Mouse (Mus musculus): ENCODE results near the gene Slc28a1. TPM values are rescaled to one million over a fixed set of nuclear protein-coding genes. Genes with fewer than 3 reads are reported as not detected.
A peak's percentile ranks its signal among the peaks of the same experiment; 100 is the strongest.

Gene Slc28a1
- polyA plus RNA-seq, 1 experiment from 2014 or later: not detected

DNA sequence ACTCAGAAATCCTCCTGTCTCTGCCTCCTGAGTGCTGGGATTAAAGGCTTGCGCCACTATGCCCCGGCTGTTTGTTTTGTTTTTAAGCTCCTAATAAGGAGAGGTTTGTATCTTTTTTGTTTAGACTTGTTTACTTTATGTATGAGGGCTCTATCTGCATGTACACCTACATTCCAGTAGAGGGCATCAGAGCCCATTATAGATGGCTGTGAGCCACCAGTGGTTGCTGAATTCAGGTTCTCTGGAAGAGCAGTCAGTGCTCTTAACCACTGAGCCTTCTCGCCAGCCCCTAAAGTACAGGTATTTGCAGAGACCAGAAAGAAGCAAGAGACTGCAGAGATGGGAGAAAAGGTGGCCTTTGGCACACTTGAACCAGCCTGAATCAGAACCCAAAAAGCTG is 52.5 kb downstream of the Slc28a1 start:
- Histone ChIP-seq H3K36me3 (ENCODE audit: control insufficient read depth, insufficient read depth, low read length) (no peaks in the 10 kb centered on the region), H3K27ac (ENCODE audit: low read length) (no peak overlapping the region), H3K9ac (ENCODE audit: low read depth, low read length) (no peak overlapping the region), H3K4me2 (ENCODE audit: low read length) (no peak overlapping the region), H3K27me3 (ENCODE audit: control insufficient read depth, insufficient read depth, low read depth, low read length) (no peaks in the 10 kb centered on the region), H3K4me3 (ENCODE audit: low read depth, low read length) (no peak overlapping the region), H3K9me3 (replicated peaks; ENCODE audit: control insufficient read depth, low read length, poor library complexity, severe bottlenecking) (no peaks in the 10 kb centered on the region), H3K4me1 (ENCODE audit: control insufficient read depth, insufficient read depth, low read length) (no peaks in the 10 kb centered on the region)
- 0 out of 2 replicates have a peak, but pooled peaks have one; percentile 48 for ATAC-seq
- WGBS: 38% methylated on average over 3 of the region's 3 CpGs

DNA sequence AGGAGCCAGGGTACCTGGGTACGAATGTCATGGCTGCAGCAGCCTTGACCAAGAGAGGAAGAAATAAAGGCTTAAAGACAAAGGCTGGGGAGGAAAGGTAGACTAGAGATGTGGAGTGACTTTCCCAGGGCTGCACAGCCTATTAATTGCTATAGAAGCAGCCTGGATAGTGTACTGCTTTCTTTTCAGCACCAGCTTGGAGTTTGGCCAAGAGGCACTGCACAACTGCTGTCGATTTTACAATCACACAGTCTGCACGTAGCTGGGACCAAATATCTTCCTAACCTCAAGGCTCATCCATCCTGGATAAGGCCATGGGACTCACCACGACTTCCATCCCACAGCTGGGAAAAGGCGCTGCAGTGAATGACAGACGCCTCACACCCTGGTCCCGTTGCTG is 54.8 kb downstream of the Slc28a1 start:
- Histone ChIP-seq H3K27ac (ENCODE audit: low read length) (no peak overlapping the region), H3K4me2 (ENCODE audit: low read length) (no peak overlapping the region), H3K4me3 (ENCODE audit: low read depth, low read length) (no peak overlapping the region), H3K27me3 (ENCODE audit: control insufficient read depth, insufficient read depth, low read depth, low read length) (no peaks in the 10 kb centered on the region), H3K9me3 (replicated peaks; ENCODE audit: control insufficient read depth, low read length, poor library complexity, severe bottlenecking) (peaks cover 6% of the 10 kb centered on the region; the same call in 1 of the 2 replicates), H3K4me1 (ENCODE audit: control insufficient read depth, insufficient read depth, low read length) (no peaks in the 10 kb centered on the region), H3K36me3 (ENCODE audit: control insufficient read depth, insufficient read depth, low read length) (no peaks in the 10 kb centered on the region), H3K9ac (ENCODE audit: low read depth, low read length) (no peak overlapping the region)
- 85% methylated on average over 7 of the region's 7 CpGs for WGBS
- no peak for ATAC-seq

GRCm38 (mm10) chr7:81173931-81174330 is 59.3 kb downstream of the Slc28a1 start:
- no peak for ATAC-seq
- H3K4me2 ChIP-seq (ENCODE audit: low read length): no peak overlapping the region
- H3K9me3 ChIP-seq (replicated peaks; ENCODE audit: control insufficient read depth, low read length, poor library complexity, severe bottlenecking): peaks cover 9% of the 10 kb centered on the region; the same call in 1 of the 2 replicates
- H3K36me3 ChIP-seq (ENCODE audit: control insufficient read depth, insufficient read depth, low read length): no peaks in the 10 kb centered on the region
- no peak overlapping the region for H3K9ac ChIP-seq (ENCODE audit: low read depth, low read length)
- WGBS: 100% methylated on average over 2 of the region's 2 CpGs
- no peak overlapping the region for H3K4me3 ChIP-seq (ENCODE audit: low read depth, low read length)
- no peaks in the 10 kb centered on the region for H3K27me3 ChIP-seq (ENCODE audit: control insufficient read depth, insufficient read depth, low read depth, low read length)
- no peak overlapping the region for H3K27ac ChIP-seq (ENCODE audit: low read length)
- no peaks in the 10 kb centered on the region for H3K4me1 ChIP-seq (ENCODE audit: control insufficient read depth, insufficient read depth, low read length)

- Histone ChIP-seq H3K27me3 (ENCODE audit: control insufficient read depth, insufficient read depth, low read depth, low read length) (no peaks in the 10 kb centered on the region), H3K4me2 (ENCODE audit: low read length) (no peak overlapping the region), H3K36me3 (ENCODE audit: control insufficient read depth, insufficient read depth, low read length) (no peaks in the 10 kb centered on the region), H3K27ac (ENCODE audit: low read length) (no peak overlapping the region), H3K4me3 (ENCODE audit: low read depth, low read length) (no peak overlapping the region), H3K4me1 (ENCODE audit: control insufficient read depth, insufficient read depth, low read length) (no peaks in the 10 kb centered on the region), H3K9ac (ENCODE audit: low read depth, low read length) (no peak overlapping the region), H3K9me3 (replicated peaks; ENCODE audit: control insufficient read depth, low read length, poor library complexity, severe bottlenecking) (peaks cover 9% of the 10 kb centered on the region; the same call in 1 of the 2 replicates)
- no peak for ATAC-seq
- WGBS: 90% methylated on average over 5 of the region's 5 CpGs
Observed at GRCm38 (mm10) chr7:81174654-81175053, 60.1 kb downstream of the Slc28a1 start.

GRCm38 (mm10) chr7:81176187-81176769 is 61.7 kb downstream of the Slc28a1 start:
- Histone ChIP-seq H3K36me3 (ENCODE audit: control insufficient read depth, insufficient read depth, low read length) (no peaks in the 10 kb centered on the region), H3K4me1 (ENCODE audit: control insufficient read depth, insufficient read depth, low read length) (no peaks in the 10 kb centered on the region), H3K27me3 (ENCODE audit: control insufficient read depth, insufficient read depth, low read depth, low read length) (no peaks in the 10 kb centered on the region), H3K4me3 (ENCODE audit: low read depth, low read length) (no peak overlapping the region), H3K4me2 (ENCODE audit: low read length) (no peak overlapping the region), H3K9me3 (replicated peaks; ENCODE audit: control insufficient read depth, low read length, poor library complexity, severe bottlenecking) (peaks cover 9% of the 10 kb centered on the region; the same call in 1 of the 2 replicates), H3K27ac (ENCODE audit: low read length) (no peak overlapping the region), H3K9ac (ENCODE audit: low read depth, low read length) (no peak overlapping the region)
- 45% methylated on average over 5 of the region's 5 CpGs for WGBS
- ATAC-seq: no peak

GRCm38 (mm10) chr7:81179494-81179893 is 64.9 kb downstream of the Slc28a1 start:
- no peak overlapping the region for H3K4me3 ChIP-seq (ENCODE audit: low read depth, low read length)
- H3K4me2 ChIP-seq (ENCODE audit: low read length): no peak overlapping the region
- no peak overlapping the region for H3K9ac ChIP-seq (ENCODE audit: low read depth, low read length)
- ATAC-seq: no peak
- 0 out of 2 replicates have a peak, but pooled peaks cover 1% of the 10 kb centered on the region for H3K9me3 ChIP-seq (replicated peaks; ENCODE audit: control insufficient read depth, low read length, poor library complexity, severe bottlenecking)
- H3K36me3 ChIP-seq (ENCODE audit: control insufficient read depth, insufficient read depth, low read length): no peaks in the 10 kb centered on the region
- H3K27ac ChIP-seq (ENCODE audit: low read length): no peak overlapping the region
- H3K4me1 ChIP-seq (ENCODE audit: control insufficient read depth, insufficient read depth, low read length): no peaks in the 10 kb centered on the region
- WGBS: 76% methylated on average over 5 of the region's 5 CpGs
- no peaks in the 10 kb centered on the region for H3K27me3 ChIP-seq (ENCODE audit: control insufficient read depth, insufficient read depth, low read depth, low read length)

DNA sequence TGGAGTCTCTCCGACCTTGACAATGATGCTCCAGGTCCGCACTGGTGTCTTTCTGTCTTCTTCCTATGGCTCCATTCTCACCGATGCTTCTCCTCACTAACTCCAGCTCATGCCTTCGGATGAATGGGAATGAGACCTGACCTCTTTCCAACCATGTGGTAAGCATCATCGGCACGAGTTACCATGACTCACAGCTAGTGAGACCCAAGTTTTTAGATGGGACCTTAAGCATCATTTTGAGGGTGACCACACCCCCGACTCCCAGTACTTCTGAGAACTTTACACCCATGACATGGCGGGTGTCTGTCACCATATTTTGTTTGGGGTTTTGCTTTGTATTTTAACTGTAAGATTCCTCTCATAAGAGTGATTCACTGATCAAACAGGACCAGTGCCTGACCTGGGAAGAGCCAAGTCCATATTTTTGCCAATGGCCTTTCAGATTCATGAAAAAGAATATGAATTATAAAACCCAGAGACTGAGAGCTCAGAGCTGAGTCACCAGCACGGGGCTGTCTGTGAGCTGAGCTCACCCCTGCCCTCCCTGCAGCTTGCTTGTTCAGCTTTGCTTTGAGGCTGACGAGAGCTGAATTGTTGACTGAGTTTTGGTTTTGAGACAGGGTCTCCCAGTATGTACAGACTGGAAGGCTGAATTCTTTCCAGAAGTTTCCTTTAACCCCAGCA is 68.0 kb downstream of the Slc28a1 start:
- 80% methylated on average over 10 of the region's 10 CpGs for WGBS
- Histone ChIP-seq H3K9me3 (replicated peaks; ENCODE audit: control insufficient read depth, low read length, poor library complexity, severe bottlenecking) (no peaks in the 10 kb centered on the region), H3K9ac (ENCODE audit: low read depth, low read length) (no peak overlapping the region), H3K4me2 (ENCODE audit: low read length) (no peak overlapping the region), H3K36me3 (ENCODE audit: control insufficient read depth, insufficient read depth, low read length) (no peaks in the 10 kb centered on the region), H3K4me3 (ENCODE audit: low read depth, low read length) (no peak overlapping the region), H3K4me1 (ENCODE audit: control insufficient read depth, insufficient read depth, low read length) (no peaks in the 10 kb centered on the region), H3K27me3 (ENCODE audit: control insufficient read depth, insufficient read depth, low read depth, low read length) (no peaks in the 10 kb centered on the region), H3K27ac (ENCODE audit: low read length) (no peak overlapping the region)
- no peak for ATAC-seq

DNA sequence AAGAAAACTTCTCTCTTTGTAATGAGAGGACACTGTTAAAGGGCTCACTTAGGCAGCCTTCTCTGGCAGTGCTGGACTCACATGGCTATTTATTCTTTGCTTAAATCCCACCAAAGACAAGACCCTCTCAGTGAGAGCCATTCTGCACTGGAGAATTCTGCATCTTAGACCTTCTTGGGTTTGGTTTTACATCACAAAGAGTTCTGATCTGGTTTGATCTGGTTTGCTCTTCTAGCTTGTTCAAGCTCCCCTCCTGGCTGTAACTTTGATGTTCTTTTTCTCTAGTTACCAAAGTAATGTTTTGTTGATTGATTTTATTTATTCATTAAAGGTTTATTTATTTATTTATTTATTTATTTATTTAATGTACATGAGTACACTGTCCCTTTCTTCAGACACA is 68.6 kb downstream of the Slc28a1 start:
- H3K9me3 ChIP-seq (replicated peaks; ENCODE audit: control insufficient read depth, low read length, poor library complexity, severe bottlenecking): no peaks in the 10 kb centered on the region
- ATAC-seq: no peak
- no peak overlapping the region for H3K9ac ChIP-seq (ENCODE audit: low read depth, low read length)
- H3K4me2 ChIP-seq (ENCODE audit: low read length): no peak overlapping the region
- H3K4me3 ChIP-seq (ENCODE audit: low read depth, low read length): no peak overlapping the region
- H3K36me3 ChIP-seq (ENCODE audit: control insufficient read depth, insufficient read depth, low read length): no peaks in the 10 kb centered on the region
- no peaks in the 10 kb centered on the region for H3K4me1 ChIP-seq (ENCODE audit: control insufficient read depth, insufficient read depth, low read length)
- no peaks in the 10 kb centered on the region for H3K27me3 ChIP-seq (ENCODE audit: control insufficient read depth, insufficient read depth, low read depth, low read length)
- H3K27ac ChIP-seq (ENCODE audit: low read length): no peak overlapping the region

DNA sequence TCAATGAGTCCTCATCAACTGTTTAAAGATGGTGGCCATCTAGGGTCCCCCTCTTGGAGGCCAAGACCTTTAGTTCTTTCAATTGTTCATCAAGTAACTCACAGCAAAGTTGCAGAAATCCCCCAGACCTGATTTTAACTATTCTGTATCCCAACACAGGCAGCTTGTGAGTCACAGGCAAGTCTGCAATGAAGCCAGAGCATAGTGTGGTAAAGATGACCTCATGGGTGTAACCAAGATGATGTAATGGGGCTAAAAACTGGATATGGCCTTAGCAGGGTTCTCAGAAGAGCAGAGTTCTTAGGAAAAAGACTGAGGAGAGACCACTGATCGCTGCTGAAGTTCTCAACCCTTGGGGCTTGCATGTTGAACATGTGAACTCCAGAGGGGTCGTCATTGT is 69.5 kb downstream of the Slc28a1 start:
- no peak overlapping the region for H3K9ac ChIP-seq (ENCODE audit: low read depth, low read length)
- WGBS: 91% methylated on average over 2 of the region's 2 CpGs
- H3K27me3 ChIP-seq (ENCODE audit: control insufficient read depth, insufficient read depth, low read depth, low read length): no peaks in the 10 kb centered on the region

More for the DNA sequence above, 69.5 kb downstream of the Slc28a1 start:
- no peak for ATAC-seq
- no peaks in the 10 kb centered on the region for H3K36me3 ChIP-seq (ENCODE audit: control insufficient read depth, insufficient read depth, low read length)
- H3K27ac ChIP-seq (ENCODE audit: low read length): no peak overlapping the region
- H3K4me1 ChIP-seq (ENCODE audit: control insufficient read depth, insufficient read depth, low read length): no peaks in the 10 kb centered on the region
- H3K4me2 ChIP-seq (ENCODE audit: low read length): no peak overlapping the region
- no peaks in the 10 kb centered on the region for H3K9me3 ChIP-seq (replicated peaks; ENCODE audit: control insufficient read depth, low read length, poor library complexity, severe bottlenecking)
- no peak overlapping the region for H3K4me3 ChIP-seq (ENCODE audit: low read depth, low read length)
